Mouse (Mus musculus) urinary bladder, postnatal 4 days (tissue): ENCODE measurements at regions not wholly inside any gene's neighbourhood (a gene's known extent, or its start where the extent isn't known, plus 50 kb on each side); places are given as distances from the start of the nearest gene placed in this dataset.
"Not testable (repeated sequence)": the region's sequence is repeated elsewhere in the genome, so short reads cannot be mapped to it uniquely, and the experiment has no call there.

Source experiments
- DNase-seq, 2 experiments: peaks; one replicate each; pipeline ENCODE4 v3.0.0; 2021 to 2022; ENCODE audit warnings: low spot score in 2 of 2

DNA sequence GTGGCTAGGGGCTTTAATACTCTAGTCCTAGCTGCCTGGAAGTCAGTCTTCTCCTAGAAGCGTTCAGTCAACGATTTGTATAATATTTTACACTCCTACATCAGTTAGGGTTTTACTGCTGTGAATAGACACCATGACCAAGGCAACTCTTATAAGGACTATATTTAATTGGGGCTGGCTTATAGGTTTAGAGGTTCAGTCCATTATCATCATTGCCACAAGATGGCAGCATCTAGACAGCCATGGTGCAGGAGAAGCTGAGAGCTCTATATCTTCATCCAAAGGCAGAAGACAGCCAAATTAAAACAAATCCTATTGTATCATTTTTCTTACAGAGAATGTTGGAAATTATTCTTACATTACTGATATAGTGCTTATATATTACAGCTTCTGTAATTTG, 167.0 kb upstream of the Ndn start:
- no peak for DNase-seq

DNA sequence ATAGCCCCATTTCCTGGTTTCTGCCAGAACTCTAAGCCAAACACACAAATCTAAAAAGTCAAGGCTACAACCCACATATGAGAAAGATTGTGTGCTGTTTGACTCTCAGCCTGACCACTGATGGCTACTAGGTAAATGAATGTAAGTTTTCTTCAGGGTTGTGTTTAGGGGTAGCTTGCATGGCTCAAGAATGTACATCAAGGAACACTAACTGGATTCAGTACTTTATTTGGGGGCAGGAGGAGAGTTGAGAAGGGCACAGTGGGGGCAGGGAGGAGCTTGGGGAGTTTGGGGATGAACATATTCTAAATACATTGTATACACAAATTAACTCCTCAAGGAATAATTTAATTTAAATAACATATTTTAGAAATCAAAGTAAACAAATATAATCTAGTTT, 137.8 kb upstream of the Ndn start:
- no peak for DNase-seq

DNA sequence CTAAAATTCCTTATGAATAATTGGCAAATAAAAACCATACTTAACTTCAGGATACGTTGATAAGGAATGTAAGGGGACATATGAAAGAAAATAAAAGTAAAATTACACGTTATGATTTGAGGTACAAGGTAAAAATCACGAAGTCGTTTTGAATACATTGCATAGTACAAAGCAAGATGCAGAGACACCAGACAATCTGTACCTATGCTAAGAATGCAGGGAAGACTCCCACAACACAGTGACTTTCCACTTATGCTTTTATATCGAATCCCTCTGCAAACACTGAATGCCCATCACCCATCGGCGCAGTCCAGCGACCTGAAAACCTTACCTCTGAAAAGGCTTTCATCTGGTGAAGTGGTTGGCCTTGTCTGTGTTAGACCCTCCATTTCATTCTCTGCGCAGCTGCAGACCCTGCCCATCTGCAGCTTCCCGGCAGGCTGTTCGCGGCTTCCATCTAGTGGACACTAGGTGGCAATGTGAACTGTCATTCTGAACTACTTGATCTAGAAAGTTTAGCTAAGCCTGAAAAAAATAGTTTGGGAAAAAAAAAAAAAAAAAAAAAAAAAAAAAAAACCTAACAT, 137.2 kb upstream of the Ndn start:
- DNase-seq, result no peak

DNA sequence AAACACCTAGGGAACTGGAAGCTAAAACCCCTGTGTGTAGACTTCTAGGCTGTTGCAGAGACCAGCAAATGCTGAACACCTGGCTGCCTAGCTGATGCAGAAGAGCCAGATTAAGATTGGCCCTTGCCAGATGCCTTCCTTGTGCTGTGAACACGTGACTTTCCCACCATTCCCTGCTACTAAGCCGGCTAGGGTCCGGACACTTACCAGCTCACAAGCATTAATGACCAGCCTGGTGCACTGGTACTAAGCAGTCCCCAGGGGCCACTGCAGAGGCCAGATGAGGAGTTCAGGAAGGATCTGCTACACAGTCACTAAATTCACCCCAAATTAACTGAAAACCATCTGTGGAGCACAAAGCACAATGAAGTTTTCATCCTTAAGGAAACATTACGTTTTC, 121.2 kb upstream of the Ndn start:
- no peak for DNase-seq

DNA sequence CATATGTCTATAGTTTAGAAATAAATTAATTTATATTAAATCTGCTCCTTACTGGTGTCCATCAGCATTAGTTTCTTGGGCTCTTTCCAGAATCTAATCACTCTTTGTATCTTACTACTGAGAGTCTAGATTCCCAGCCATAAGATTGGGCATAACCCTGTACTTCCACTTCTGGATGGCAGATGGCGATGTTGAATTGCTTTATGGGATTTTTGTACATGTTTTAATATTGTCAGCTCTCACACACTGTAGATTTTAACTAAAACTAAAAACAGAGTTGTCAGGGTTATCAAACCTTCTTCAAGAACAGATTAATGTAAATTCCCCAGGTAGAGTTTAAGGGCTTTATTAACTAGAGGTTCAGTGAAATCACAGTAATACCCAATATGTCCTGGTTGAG, 118.6 kb upstream of the Ndn start:
- no peak for DNase-seq

DNA sequence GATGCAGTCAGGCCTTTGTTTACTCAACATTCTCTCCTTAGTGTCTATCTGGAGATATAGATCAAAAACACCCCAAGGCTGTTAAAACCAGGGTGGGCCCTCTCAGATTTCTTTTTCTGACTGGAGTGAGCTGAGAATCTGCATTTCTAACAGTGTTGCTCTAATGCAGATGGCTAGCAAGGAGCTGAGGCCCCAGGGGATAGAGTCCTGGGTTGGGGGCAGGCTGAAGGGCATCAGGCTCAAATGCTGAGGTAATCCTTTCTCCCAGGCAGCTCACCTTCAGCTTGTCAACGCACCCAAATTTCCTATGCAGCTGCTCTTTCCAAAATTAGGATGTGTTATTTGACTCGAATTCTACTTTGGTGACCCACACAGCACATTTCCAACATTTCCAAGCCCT, 115.7 kb upstream of the Ndn start:
- no peak for DNase-seq

DNA sequence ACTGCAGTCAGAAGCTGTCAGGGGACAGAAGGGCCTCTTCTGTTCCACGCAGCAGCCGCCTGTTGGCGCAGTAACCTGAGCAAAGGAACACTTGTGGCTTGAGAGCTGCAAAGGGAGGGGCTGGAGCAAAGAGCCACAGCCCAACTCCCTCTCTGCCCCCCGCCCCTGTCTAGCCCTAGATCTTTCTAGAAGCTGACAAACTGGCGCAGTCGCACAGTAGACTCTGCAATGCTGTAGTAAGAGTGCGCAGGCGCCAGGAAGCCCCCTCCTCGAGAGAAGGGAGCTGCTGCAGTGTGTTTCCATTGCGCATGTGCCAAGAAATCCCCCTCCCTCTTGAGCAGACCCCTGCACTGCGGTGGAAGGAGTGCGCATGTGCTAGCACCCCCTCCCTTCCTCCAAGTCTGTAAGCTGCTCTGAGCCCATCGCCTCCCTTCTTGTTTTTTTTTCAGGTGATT, 115.2 kb upstream of the Ndn start:
- peak in 1 of 2 experiments; percentile 28 for DNase-seq

DNA sequence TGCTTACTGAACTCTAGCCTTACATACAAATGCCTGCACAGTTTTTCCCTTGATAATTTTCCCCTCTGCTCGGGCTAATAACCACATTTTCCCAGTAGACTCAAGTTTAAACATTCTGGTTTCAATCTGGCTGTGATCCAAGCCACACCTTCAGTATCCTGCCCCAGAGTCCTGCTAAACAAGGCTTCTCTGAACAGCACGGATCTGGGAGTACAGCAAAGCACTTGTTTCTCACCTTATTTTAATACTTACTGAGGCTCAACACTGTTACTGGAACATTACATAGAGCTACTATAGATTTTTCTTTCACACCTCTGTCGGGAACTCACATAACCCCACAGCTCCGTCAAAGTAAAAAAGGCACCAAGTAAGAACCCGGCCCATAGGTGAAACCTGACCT, 114.3 kb upstream of the Ndn start:
- no peak for DNase-seq

DNA sequence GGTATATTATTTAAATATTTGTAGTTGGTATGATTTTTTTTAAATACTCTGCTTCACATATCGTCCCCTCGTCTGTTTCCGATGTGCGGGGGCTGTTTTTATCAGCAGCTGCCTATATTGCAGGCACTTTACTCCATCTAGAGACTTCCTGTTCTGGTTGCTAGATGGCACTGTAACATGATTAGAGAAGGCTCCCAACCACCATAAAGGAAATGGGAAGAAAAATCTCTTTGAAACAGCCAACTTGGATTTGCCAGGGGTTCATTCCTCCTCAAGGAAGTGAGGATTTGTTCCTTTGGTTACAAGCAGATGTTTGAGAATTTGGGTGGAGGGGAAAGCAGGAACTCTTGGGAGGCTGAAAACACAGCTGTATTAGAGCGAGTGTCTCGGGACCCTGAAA, 112.3 kb upstream of the Ndn start:
- DNase-seq, result no peak

DNA sequence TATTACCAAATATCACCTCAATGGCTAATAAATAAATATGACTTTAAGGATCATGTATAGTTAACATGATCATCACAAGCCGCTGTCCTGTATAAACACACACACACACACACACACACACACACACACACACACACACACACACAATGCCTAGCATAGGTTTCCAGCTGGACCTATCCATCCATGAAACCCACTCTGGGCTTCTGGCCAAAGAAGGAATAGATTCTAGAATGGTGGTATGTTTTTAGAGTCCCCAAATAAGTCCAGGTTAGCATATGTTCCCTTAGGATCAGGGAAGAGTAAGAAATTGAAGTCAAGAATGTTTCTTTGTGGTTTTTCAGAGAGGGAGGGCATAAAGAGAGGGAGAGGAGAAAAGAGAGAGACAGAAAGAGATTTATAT, 110.6 kb upstream of the Ndn start:
- DNase-seq, result no peak

DNA sequence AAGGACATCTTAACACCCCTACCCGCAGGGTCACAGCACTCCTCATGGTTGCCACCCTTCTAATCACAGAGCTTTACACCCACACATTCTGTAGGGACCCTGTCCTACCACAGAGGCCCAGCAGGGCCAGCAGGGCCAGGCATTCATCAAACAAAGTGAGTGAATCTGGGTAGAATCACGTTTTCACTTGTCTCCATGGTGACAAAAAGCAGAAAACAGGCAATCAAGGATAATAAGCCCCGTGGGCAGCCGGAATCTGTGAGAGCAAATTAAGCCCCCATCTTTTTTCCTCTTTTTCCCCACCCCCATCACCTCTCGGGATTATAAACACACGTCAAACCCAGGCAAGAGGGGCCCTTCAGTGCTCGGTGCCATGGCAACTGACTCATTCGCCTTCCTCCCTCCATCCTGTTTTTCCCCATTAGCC, 84.7 kb upstream of the Ndn start:
- DNase-seq, result no peak

DNA sequence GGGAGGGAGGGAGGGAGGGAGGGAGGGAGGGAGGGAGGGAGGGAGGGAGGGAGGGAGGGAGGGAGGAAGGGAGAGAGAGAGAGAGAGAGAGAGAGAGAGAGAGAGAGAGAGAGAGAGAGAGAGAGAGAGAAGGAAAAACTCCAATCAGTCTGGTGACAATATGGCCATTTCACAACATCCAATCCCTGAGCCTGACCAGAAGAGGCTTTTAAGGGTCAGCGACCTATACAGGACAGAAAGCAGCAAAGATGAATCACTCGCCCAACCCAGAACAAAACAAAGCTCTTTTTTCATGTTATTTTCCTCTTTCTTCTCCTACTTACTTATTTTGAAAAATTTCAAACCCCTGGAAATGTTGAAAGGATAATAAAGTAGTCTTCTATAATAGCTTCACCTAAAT, 84.2 kb upstream of the Ndn start:
- not testable (repeated sequence) for DNase-seq

DNA sequence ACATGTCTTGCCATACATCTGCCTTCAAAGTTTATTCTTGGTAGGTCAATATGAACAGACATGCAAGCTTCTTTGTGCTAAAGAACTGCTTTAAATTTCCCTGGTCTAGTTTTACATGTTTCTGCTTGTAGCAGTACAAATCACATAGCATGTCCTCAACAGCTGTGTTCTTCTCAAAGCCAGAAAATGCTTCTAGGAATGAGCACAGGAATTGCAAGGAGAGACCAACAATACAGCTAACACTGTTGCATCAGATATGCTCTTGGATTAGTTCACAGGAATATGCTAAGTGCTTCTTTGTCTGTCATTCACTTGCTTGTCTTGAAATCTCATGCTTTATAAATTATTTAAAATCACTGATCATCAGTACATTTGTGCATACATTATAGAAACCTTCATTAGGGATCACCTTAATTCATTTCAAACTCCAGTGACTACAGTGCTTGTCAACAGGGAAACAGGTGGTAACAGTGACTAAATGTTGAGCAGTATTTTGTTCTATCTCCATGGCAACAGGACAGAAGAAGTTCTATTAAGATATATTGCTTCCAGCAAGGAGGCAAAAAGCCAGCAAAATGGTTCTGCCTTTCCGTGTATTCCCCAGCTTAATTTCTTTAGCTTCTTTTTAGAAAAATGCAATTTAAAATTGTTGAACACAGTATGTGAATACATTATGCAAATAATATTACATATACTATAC, 77.1 kb upstream of the Ndn start:
- no peak for DNase-seq

DNA sequence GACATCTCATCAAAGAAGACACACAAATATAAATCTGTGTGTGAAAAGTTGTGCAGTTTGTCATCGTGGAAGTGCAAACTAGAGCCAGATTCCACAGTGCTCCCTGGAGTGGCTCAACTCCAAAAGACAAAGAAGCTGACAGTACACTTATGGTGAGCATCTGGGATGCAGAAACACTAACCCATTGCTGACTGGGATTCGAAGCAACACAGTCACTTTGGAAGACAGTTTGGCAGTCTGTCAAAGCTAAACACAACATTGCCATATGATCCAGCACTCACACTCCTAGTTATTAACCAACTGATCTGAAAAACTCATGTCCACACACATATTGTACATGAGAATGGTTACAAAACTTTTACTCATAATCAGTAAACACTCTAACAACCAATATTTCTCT, 70.2 kb upstream of the Ndn start:
- DNase-seq, result no peak

DNA sequence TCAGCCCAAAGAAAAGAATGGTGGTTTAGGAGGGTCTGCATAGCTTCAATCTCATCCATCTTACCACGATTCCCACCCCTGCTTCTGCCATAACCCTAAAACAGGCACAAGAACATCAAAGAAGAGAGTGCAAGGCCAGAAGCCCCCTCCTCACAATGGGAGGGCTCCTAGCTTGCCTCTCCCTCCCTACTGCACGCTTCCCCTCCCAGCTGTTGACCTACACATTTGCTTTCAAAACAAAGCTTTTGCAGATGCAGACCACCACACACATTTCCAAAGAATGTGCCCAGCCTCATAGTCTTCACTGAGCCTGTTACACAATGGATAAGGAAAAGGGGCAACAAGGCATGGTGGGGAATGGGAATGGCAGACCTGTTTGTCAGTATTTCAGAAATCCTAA, 67.9 kb upstream of the Ndn start:
- no peak for DNase-seq

DNA sequence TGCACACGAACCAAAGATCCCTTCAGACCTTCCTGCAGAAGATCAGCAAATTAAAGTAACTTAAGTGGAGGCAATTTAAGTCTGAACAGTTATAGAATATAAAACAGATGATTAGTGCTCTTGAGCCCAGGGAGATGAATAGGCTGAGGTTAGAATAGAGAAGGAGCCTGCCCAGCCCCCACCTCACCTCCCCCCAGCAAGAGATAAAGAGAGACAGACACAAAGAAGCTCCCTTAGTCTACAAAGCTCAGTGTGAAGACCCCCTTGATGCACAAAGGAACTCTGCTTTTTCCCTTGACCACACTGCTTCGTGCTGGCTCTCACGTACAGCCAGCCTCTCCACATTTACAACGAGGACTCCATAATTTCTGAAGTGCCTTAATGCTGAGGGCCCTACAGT, 67.3 kb upstream of the Ndn start:
- DNase-seq, result no peak
